Mouse (Mus musculus) embryo, embryonic 11 days (tissue): ENCODE data around the gene Terf2ip.

Experiments used
- DNase-seq: peaks from one replicate; pipeline ENCODE4 v3.0.0-alpha.2; 2015

Terf2ip gene

DNA sequence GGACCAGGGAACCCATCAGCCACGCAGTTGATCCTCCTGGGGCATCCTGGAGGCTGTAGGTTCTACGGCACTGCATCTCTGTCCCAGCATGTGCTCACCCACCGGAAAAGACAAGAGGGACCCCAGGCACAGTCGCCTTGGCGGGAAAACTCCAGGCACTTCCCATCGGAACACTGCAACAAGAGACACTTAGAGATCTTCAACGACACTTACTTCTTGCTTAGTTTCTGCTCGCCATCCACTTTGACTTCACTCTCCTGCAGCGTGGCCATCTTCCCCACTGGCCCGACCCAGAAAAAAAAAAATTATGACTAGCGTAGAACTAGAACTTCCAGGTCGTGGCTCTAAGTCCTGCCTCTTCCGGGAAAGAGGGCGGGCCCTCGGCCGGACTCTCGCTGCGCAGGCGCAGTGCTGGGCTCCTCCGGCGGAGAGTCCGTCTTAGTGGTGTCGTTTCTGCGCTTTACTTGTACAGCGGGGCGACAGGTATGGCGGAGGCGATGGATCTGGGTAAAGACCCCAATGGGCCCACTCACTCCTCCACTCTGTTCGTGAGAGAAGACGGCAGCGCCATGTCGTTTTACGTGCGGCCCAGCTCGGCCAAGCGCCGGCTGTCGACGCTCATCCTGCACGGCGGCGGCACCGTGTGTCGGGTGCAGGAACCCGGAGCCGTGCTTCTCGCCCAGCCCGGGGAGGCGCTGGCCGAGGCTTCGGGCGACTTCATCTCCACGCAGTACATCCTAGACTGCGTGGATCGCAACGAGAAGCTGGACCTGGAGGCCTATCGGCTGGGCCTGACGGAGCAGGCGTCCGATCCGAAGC lies at the start of gene Terf2ip, which contains the start of gene Kars:
TSS of gene Terf2ip (plus strand) at position 402 of the 819 bp plus-strand sequence.
TSS of gene Kars (minus strand) at position 327 of the 819 bp plus-strand sequence.
- DNase-seq, result peak; percentile 96

DNA sequence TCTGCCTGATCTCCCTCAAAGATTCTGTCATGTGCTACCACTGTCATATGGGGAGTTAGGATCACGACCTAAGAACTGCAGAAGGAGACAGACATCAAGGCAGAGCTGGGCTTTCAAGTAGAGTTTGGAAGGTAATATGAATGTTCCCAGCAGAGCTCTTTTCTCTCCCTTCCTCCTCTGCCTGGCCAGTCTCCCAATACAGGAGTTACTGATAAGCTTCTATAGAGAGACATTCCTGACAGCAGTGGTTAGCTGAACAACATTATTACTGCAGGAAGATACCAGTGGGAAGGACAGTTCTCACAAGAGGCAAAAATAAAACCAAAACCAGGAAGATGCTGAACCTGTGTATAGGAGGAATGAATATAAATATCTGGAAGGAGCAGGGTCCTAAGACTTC lies 48.6 kb upstream of the Terf2ip start:
- DNase-seq, result no peak

DNA sequence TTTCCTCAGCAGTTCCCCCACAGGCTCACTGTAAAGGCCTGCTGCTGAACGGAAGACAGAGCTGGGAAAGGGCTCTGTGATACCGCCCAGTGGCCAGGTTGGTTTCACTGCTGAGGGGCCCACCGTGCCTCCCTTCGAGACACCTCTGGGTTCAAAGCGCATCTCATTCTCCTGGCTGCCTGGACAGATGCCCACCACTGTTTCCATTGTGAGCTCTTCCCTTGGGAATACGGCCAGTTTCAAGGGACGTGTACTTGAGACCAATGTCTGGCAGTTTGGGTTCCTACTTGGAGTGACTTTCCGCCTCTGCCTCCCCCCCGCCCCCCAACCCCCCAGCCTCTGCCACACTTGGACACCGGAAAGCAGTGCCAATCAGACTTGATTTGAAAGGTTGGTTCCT lies 48.1 kb upstream of the Terf2ip start:
- no peak for DNase-seq

DNA sequence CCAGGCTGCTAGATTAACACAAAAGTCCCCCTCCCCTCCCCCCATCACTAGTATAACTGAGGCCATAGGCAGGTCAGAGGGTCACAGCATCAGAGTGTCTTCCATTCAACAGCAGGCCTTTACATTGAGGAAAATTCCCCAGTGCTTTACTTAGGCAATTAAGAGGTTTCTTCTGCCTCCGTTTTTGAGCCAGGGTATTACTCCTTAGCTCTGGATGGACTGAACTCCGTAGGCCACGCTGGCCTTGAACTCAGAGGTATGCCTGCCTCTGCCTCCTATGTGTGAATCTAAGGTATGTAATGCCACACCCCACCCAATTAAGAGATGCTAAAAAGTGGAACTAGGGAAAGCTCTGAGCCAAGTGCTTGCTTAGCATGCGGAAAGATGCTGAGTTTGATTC lies 47.7 kb upstream of the Terf2ip start:
- no peak for DNase-seq

DNA sequence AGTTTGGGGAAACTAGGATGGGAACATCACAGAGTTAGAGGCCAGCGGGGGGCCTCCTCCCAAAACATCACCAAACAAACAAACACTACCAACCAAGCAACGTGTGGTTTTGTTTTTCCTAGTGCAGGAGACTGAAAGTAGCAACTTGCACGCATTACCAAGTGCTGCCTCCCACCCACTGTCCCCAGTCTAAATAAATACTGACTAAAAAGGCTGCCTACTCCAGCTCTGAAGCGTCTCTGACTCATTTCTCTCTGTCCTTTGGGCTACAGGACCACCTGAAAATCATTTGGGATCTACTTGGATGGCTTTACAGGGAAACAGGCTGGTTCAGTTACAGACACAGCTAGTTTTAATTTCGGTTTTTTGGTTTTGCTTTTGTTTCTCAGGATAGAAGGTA lies 46.8 kb upstream of the Terf2ip start:
- no peak for DNase-seq

DNA sequence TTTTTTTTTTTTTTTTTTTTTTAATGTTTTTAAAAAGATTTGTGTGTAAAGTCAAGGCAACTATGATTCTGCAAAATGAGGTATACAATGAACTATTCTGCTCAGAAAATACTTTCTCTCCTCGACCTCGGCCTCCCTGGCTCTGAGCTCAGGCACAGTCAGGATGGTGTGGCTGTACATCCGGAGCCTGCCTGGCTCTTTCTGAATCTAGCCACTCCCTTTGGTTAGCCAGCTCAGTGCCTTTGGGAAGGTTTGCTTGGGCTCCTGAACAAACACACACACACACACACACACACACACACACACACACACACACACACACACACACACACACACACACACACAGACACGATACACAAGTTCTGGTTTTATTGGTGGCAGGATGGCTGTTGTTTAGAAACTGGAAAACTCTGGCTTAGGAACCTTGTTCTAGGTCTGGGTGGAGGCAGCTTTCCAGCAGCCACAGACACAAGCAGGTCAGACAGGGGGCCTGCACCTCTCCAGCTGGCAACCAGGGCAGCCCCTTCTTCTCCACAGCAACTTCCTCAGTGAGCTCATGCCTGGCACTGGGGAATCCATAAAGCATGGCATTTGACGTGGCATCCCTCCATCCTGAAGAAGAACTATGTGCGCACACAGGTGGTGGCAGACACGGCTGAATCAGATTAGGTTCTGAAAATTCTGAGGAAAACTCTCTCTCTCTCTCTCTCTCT lies 46.2 kb upstream of the Terf2ip start:
- no peak for DNase-seq

DNA sequence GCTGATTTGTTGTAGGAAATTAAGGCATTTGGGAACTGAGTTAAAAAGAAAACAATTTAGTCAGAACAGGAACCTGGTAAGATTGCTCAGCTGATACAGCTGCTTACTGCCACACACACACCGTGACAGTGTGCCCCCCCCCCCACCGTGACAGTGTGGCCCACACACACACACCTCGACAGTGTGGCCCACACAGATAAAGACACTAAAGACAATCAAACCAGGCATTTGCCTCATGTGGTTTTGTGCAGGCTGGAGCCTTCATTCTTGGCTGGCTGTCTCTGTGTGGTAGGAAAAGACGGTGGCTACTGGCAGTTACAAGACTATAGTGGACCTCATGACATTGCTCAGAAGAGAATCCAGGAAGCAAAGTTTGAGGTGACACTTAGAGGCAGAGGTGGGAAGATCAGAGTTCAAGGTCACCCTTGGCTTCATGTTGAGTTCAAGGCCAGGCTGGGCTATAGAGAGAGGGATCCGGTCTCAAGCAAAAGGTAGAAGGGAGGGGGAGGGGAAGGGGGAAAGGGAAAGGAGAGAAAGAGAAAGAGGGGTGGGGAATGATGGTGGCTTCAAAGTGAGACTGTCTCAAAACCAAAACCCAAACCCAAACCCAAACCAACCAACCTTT lies 43.8 kb upstream of the Terf2ip start:
- DNase-seq, result no peak

DNA sequence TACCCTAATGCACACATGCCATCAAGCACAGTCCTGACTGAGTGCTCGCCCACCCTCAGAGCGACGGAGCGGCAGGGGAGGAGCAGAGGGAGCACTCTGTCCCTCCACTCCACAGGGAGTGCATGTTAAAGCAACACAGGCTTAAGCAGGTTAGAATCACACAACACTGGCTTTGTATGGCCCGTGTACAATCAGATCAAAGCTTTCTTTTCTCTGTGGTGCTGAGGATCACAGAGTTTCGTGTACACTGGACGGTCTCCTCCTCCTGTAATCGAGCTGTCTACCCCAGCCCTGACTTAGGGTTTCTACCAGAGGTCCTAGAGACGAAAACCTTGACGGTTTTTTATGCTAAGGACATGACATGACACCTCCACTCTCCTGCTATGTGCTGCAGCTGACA lies 42.7 kb upstream of the Terf2ip start:
- no peak for DNase-seq

DNA sequence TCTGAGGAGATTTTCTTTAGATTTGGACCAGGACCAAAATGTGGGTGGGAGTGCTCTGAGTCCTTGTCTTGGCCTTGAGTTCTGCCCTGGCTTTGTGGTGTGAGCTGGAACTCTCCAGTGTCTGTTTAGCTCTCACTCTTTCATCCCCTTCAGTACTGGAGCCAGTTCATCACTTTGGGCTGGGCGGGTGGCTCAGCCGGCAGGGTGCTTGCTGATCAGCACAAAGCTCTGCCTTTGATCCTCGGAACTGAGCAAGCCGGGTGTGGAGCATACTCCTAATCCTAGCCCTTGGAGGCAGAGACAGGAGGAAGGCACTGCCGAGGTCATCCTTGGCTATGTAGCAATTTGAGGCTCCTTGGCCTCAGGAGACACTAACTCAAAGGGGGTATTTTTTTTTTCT lies 42.2 kb upstream of the Terf2ip start:
- no peak for DNase-seq

DNA sequence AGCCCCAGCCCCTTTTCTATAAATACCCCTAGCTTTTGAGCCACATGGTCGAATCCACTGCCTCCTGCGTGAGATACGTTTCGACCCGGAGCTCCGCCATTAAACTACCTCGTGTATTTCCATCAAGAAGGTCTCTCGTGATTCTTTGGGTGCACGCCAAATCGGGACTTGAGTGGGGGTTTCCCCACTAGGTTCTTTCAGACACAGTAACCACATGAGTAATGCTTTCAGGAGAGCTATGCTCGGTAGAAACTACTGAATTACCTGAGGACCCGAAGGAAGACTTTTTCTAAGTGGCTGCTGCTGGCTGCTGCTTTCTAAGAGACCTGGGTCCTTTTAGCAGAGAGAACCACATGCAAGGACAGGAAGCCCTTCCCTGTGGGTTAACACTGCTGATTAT lies 37.1 kb upstream of the Terf2ip start:
- DNase-seq, result no peak

DNA sequence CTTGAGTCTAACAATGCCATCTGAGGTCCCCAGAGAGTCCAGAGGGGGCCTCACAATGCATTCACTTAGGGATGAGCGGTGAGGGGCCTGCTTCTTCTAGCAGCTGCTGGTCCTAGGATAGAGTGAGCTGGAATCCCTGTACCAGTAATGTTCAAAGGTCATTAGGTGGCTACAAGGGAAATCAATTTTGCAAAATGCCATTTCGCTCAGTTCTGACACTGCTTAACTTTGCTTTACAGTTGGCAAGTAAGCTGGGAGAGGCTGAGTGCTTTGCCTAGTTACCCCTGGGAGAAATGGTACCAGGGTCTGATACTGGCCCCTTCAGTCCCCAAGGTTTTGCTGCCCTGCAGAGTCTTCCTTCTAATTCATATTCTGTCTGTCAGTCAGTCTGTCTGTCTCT lies 35.5 kb upstream of the Terf2ip start:
- no peak for DNase-seq

DNA sequence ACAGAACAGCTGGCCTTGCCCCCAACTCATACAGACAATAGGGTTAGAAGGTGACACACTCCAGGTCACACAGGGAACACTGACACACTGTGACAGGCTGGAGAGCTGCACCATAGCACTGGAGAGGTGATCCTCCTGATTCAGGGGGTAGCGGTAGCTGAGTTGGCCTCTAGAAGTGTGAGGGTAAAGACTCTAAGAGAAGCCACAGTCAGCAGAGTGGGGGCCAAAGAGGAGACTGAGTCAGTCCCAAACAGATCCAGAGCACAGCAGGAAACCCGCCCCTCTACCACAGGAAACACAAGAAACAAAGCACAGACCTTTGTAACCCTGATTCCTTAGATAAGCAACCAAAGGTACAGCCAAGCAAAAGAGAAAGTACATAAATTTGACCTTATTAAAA lies 34.9 kb upstream of the Terf2ip start:
- DNase-seq, result no peak

DNA sequence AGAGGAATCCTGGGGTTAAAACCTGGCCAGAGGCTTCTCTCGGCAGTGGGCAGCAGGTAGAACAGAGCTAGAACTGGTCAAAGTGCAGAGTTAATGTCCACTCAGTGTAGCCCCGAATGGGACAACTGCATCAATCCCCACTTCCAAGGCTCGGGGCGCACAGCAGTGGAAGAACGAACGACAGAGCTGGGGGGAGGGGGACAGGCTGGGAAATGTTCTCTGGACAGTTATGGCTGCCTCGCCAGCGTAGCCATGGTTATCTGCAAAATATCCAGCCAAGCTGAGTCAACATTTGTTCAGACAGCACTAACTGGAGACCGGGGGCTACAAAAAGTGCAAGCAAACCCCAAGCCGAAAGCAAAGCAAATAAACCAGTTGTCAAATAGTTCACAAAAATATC lies 33.1 kb upstream of the Terf2ip start:
- no peak for DNase-seq

DNA sequence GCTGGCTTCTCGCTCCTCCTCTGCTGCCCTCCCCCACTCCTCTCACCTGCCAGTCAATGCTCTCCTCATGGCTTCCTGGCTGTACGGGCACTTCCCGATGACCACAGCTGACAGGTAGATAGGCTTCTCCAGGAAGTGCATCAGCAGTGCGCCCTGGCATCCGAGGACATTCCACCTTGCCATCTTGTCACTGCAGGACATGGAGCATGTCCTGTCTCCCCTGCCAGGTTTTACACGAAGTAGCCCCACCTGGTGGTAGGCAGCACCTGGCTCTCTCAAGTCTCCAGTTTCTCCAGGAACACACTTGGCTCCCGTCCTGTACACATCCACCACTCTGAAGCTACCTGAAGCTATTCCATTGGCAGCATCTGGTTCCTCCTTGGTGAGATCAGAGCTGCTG lies 29.1 kb upstream of the Terf2ip start:
- no peak for DNase-seq

DNA sequence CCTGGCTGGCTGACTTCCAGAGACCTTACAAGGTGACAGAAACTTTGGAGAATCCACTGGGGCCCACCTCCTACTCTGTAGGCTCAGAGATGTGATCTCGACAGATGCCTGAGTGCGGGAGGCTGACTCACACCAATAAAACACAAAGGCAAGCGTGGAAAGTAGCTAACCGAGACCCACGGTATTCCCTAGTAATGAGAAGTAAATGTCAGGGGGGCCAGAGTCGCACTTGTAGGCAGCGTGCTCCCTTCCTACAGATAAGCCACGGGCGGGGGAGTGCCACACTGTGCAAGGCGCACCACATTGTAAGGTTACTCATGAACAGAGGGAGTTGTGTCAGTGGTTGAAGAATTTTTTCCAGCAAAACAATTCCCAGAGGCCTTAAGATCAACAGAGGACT lies 26.7 kb upstream of the Terf2ip start:
- DNase-seq, result no peak

DNA sequence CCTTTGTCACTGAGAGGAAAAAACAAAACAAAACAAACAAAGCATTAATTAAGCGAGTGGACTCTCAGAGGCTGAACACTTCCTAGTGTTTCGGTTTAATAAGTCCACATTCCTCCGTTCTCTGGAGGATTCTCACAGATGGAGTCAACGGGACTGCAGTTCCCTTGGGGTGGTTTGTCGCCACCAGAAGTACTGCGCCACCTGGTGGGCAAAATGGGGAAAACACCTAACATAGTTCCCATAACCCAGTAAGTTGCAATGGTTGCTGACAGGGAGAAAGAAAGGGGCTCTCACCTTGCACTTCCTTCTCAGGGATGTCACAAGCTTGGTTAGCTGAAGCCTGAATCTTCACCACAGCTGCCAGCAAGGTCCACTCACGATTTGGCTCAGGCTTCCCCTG lies 21.3 kb upstream of the Terf2ip start:
- DNase-seq, result peak; percentile 85

DNA sequence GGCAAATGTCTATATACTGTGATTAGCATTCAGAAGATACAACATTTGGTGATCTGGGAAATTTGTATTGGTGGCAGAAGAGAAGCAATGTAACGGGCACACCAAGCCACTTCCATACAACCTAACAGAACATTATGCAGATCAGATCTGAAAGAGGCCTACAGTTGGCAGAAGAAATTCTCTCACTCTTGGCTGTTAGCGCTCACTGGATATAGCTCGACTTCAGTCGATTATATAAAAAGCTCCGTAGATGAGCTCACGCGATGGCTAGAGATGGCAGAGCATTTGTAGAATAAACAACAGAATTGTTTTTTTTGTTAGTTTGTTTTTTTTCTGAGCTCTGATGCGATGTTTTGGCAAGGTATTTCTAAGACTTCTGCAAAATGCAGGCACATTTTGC lies 19.9 kb upstream of the Terf2ip start:
- no peak for DNase-seq

DNA sequence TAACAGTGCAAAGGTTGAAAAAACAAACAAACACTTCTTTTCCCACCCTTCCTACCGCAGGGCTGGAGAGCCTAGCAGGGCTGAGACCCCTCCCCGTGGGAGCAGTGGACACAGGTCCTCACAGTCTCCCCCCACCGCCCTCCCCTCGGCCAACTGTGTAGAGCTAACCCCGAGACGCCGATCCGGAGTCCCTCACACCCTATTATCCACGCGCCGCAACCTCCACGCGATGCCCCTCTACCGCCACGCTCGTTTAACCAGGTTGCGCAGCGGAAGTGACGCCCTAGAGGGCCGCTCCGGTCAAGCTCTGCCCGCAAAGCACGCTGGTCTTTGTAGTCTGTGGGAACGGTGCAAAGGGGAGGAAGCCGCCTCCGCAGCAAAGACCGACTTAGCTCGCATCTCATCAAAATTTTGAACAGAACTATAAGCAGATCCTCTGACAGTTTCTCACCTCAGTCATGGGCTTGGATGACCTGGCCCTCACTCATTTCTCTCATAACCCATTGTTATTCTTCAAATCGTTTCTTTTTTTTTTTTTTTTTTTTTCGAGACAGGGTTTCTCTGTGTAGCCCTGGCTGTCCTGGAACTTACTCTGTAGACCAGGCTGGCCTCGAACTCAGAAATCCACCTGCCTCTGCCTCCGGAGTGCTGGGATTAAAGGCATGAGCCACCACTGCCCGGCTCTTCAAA lies 19.0 kb upstream of the Terf2ip start, which contains the start of gene Adat1:
TSS of gene Adat1 (minus strand) at position 290 of the 690 bp plus-strand sequence.
- peak; percentile 96 for DNase-seq

DNA sequence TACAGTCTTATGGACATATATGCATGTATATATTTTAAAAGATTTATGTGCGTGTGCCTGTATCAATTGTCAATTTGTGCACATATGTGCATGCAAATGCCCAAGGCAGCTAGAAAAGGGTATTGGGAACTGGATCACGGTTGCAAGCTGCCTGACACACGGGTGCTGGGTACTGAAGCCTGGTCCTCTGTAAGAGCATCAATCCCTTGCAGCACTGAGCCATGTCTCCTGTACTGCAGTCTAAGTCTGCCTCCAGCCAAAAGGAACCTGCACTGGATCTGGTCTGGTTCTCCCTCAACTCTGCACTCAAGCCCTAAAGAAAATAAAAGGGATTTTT lies 18.5 kb upstream of the Terf2ip start:
- no peak for DNase-seq

DNA sequence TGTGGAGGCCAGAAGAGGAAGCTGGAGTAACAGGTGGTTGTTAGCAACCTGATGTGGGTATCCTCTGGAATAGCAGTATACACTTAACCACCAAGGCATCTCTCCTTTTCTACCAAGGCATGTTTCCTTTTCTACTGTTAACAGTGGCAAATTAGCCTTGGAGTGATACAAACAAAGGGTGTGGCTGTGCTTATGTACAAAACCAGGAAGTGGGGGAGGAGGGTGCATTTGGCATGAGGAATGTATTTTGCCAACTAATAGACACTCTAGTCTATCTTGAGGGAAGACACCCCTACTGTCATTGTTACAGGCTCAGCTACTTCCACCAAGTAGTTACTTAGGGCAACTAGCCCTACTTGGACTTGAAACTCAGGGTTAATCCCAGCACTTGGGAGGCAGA lies 6.4 kb upstream of the Terf2ip start:
- no peak for DNase-seq

DNA sequence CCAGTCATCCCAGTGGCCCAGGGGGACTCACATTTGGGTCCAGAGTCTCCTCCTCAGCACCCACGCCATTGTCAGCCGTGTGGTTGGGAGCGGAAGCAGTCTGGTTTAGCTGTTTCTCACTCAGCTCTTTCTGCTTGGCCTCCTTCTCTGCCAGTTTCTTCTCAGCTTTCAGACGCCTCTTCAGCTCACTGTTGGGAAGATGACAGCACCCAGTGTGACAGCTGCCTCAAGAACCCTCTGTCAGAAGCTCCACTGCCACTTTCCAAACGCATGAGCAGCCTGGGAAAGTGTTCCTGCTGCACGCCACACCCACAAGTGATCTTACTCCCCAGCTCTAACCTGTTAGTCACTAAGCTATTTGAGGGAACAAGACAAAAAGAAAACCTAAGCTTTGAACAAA lies 5.6 kb upstream of the Terf2ip start:
- no peak for DNase-seq

DNA sequence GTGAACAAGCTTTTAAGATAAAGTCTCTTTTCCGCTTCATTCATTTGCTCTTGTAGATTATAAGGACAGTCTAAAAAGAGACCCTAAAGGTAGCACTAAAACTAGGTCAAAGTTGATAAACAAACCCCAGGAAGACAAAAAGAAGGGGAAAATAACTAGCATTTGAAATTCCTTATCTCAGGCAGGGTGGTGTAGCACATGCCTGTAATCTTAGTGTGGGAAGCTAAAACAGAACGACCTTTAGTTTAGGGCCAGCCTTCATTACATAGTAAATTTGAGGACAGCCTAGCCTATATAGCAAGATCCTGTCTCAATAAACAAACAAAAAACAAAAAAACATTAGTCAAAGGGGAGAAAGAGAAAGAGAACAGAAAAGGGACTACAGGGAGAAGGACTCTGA lies 3.5 kb upstream of the Terf2ip start:
- DNase-seq, result no peak

DNA sequence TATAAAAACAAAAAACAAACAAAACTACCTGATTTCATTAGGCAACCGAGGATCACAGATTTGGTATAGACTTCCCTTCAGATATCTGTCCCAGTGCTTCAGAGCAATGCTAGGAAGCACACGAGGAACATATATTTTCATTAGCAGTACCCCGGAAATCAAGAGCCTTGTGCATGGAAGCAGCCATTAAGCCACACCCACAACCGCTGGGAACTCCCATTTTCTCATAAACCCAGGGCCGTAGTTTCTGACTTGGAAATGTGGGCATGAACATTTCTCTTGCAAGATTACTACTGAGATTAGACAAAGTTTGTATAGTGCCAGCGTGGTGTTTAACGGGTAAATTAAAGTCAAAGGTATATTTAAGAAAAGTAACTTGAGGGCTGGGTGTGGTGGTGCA lies 1.6 kb upstream of the Terf2ip start:
- no peak for DNase-seq
